Mouse (Mus musculus): ENCODE measurements around the gene Ccdc157.
"Not testable (repeated sequence)": the region's sequence is repeated elsewhere in the genome, so short reads cannot be mapped to it uniquely, and the experiment has no call there.

The Ccdc157 gene

GRCm38 (mm10) chr11:4182061-4182460 lies 22.0 kb upstream of the Ccdc157 start:
- DNase-seq: no peak

DNA sequence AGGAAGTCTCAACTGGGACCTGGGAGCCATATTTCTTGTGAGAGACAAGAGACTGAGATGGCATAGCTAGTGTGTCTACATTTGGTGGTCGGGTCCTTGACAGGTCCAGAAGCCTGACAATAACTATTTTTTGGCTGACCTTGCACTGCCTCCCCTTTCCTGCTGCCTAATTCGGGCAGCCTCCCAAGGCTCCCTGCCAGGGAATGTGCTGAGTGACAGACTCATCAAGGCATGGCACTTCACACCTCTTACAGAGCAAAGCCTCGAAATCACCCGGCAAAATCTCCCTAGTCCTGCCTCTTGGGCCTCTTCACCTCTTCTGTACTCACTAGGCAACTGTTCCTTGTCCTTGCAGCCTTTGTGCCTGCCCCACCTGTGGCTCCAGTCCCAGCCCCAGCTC lies 17.6 kb upstream of the Ccdc157 start:
- DNase-seq: no peak

DNA sequence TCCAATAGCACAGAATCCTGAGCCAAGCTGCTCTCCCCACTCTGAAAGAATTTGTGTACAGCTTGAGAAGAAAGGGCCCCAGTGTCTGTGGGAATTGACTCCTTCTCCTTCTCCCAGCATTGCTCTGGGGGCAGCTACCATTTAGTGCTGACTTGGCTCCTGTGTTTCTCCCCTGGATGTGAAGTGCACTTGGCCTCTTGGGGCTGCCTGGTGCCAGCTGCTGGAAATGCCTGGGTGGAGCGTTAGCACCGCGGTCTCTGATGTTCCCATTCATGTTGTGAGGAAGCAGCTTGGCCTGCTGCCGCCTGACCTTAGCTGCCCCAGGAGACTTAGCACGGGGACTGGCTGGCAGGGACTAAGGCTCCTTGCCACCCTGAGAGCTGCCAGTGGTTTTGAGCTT lies 14.5 kb upstream of the Ccdc157 start:
- DNase-seq: no peak

DNA sequence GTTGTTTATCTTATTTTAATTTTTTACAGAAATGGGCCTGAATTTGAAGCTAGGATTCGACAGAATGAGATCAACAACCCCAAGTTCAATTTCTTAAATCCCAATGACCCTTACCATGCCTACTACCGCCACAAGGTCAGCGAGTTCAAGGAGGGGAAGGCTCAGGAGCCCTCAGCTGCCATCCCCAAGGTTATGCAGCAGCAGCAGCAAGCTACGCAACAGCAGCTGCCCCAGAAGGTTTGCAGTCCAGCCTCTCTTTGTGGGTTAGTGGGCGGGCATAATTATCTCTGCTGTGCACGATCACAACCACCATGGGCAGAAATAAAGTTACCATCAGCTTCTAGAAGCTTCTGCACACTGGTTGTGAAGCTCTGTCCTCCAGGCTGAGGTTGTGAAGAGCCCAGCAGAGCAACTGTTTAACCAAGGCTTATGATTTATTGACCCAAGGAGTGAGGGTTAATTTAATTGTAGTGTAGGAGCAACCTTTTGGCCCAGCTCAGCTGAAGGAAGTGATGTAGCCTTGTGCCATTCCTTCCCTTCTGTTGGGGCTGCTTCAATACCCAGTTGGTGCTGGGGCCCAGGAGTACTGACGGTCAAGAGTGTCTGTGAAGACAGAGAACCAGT lies 6.5 kb upstream of the Ccdc157 start:
- no peak for DNase-seq

GRCm38 (mm10) chr11:4164701-4165100 lies 4.6 kb upstream of the Ccdc157 start:
- no peak for DNase-seq

DNA sequence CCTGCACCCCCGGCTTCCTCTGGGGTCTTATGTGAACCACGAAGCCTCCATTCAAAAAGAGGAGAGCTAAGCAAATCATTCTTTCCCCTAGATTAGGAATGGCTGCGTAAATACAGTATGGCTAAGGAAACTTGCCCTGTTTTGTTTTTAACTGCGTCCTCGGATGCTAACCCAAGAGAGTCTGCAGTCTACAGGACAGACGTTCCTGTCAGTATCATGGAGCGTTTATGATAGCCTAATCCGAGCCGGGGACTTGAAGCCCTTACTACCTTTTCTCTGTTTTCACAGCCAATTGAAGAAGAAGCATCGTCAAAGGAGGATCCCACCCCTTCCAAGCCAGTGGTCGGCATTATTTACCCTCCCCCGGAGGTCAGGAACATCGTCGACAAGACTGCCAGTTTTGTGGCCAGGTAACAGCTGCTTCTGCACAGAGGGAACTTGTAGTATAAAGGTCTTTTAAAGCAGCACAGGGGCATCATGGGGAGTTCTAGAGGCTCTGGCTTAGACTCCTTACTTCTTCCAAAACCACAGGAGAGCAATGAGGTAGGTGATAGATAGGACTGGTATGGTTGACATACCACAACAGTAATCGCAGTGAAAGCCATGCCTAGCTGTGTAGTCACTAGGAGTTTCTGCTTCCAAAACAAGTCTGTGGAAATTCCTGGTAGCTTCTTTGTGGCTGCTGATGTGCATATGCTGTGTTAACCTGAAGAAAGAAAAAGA lies 826 bp upstream of the Ccdc157 start:
- DNase-seq: no peak

GRCm38 (mm10) chr11:4158676-4159075 lies 1.4 kb downstream of the Ccdc157 start:
- no peak for DNase-seq

- no peak for DNase-seq
Observed at GRCm38 (mm10) chr11:4155641-4156040, 4.5 kb downstream of the Ccdc157 start.

DNA sequence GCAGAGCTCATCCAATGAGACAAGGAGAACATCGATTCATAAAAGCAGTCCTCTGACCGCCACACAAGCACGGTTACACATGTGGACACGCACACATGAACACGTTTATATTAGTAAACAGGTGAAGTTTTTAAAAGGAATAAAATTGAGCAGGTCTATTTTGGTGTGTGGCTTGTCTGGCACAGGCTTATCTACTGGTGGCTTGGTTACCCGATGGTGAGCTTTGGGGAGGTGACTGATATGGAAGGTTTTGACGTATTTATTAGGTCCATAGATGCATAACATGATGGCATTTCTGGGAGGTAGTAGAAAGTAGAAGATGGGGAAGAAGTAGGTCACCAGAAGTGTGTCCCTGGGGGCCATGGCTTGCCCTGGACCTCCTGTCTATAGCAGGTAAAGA lies 6.4 kb downstream of the Ccdc157 start:
- no peak for DNase-seq

DNA sequence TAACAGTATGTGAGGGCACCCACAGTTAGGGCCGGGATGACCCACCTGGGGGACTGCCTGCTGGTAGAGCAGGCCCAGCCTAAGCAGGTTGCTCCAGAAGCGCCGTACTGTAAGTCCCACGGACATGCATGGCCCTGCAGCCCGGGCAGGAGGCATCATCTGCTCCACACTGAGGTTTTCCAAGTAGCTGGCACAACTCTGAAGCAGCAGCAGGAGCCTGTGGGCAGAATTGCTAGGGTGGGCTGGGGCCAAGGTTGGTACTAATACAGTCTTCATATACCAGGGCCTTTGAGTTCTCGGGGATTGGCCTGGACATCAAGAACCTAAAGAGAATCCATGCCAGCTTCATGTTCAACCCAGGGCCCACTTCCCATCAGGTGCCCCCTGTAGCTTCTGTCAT lies 10.2 kb downstream of the Ccdc157 start:
- no peak for DNase-seq

GRCm38 (mm10) chr11:4148536-4149156 lies 11.4 kb downstream of the Ccdc157 start:
- DNase-seq: no peak

GRCm38 (mm10) chr11:4148120-4148519 lies 12.0 kb downstream of the Ccdc157 start:
- no peak for DNase-seq

DNA sequence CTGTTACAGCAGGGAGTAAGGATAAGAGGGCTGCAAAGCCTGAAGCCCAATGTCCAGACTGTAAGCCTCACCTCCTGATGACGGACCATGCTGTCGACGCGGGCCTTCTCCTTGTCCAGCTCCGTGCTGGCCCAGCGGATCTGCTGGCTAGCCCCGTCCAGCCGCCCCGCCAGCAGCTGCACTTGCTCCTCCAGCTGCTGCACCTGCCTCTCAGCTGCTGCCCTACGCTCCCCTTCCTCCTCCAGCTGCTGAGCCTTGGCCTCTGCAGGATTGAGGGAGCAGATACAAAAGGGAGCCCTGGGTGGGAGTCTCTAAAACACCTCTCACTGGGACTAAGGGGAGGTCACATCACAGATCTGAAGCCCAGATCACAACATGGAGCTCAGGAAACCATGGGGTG lies 13.0 kb downstream of the Ccdc157 start:
- no peak for DNase-seq

DNA sequence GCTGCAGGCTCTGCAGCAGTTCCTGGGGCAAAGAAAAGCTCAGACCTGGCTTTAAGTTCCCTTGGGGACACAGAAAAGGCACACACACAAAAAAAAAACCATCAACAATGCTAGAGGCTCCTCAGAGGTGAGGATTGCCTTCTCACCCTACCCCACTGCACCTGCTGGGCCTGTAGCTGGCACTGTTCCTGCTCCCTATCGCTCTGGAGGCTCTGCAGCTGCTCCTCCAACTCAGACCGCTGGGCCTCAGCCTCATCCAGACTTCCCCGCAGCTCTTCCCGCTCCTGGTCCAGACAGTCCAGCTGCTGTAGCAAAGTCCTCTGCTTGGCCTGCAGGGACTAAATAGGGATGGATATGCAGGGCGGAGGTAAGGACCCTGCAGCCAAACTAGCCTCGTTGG lies 13.7 kb downstream of the Ccdc157 start:
- no peak for DNase-seq

- DNase-seq: no peak
Observed at GRCm38 (mm10) chr11:4143281-4144062, 16.6 kb downstream of the Ccdc157 start.

DNA sequence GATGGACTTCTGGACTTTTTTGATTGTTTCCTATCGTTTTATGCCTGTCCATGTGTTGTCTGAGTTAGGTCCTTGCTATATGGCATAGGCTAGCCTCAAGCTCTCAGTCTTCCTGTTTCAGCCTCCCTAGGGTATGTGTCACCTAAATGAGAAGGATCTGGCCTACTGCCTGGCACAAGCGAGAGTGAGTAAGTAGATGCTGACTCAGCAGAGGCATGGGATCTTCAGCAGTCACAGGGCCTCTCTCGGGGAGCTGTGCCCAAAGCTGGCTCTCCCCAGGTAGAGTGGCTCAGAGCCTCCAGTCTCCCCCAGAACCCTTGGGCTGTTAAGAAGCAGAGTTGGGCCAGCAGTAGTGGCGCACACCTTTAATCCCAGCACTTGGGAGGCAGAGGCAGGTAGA lies 17.7 kb downstream of the Ccdc157 start:
- no peak for DNase-seq

GRCm38 (mm10) chr11:4141505-4141904 lies 18.6 kb downstream of the Ccdc157 start:
- no peak for DNase-seq

DNA sequence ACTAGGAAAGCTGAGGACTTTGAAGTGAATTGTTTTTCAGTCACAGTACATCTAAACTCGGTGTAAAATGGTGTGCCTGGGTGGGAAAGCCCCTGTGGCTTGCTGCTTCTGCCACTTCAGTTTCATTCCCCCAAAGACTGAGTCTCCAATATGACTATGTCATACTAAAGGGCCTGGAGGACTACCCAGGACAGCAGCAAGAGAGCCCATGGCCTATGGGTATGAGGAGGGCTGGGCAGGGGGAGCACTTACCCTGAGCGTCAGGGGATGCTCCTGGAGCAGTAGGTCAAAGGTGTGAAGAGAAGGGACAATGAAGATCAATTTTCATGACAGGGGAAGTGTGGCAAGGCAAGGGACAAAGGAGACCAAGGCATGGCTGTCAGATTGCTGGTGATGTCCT lies 21.1 kb downstream of the Ccdc157 start:
- DNase-seq: no peak

- DNase-seq: peak; percentile 95
Observed at GRCm38 (mm10) chr11:4134986-4135935, 24.8 kb downstream of the Ccdc157 start, which contains the start of gene Rnf215. Rnf215 (plus strand) TSS chr11:4135202.

- no peak for DNase-seq
Observed at GRCm38 (mm10) chr11:4134400-4134799, 25.7 kb downstream of the Ccdc157 start.

- DNase-seq: peak; percentile 18
Observed at GRCm38 (mm10) chr11:4133450-4133849, 26.6 kb downstream of the Ccdc157 start.

- not testable (repeated sequence) for DNase-seq
Observed at GRCm38 (mm10) chr11:4128461-4128860, 31.6 kb downstream of the Ccdc157 start.

Data from embryo, embryonic 11 days (tissue).